Mouse (Mus musculus): ENCODE measurements at regions not wholly inside any gene's neighbourhood (a gene's known extent, or its start where the extent isn't known, plus 50 kb on each side); places are given as distances from the start of the nearest gene placed in this dataset.

DNA sequence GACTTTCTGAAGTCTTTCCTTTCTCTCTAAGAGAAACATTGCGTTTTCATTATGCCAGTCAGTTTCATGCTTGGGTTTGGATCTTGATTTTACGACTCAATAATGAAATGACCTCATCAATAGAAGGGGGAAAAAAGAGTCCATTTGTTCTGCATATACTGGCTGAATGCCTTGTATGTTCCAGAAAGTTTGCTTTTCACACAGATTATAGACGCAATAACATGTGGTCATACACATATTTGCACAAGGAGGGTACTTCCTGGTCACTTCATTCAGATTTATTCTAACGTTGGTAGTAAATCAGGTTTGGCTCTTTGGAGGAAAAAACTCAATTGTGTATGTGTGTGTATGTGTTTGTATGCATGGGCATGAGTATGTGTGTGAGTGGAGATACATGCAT lies 143.9 kb upstream of the Krr1 start:
- H3K27me3 ChIP-seq = no peaks in the 10 kb centered on the region
- no peaks in the 10 kb centered on the region for H3K9me3 ChIP-seq
- no peak for ATAC-seq (ENCODE audit: borderline replicate concordance, extremely low read depth, low FRiP score, low TSS enrichment)
- no peaks in the 10 kb centered on the region for H3K36me3 ChIP-seq
- 69% methylated on average over 4 of the region's 4 CpGs for WGBS
- peaks cover 16% of the 10 kb centered on the region for H3K4me1 ChIP-seq
- H3K4me2 ChIP-seq = no peak overlapping the region
- H3K4me3 ChIP-seq = no peak overlapping the region
- no peak overlapping the region for H3K27ac ChIP-seq
- H3K9ac ChIP-seq = no peak overlapping the region

GRCm38 (mm10) chr10:111829291-111829690 lies 143.2 kb upstream of the Krr1 start:
- Histone ChIP-seq H3K9ac (no peak overlapping the region), H3K4me1 (peaks cover 16% of the 10 kb centered on the region), H3K27ac (no peak overlapping the region), H3K27me3 (no peaks in the 10 kb centered on the region), H3K36me3 (no peaks in the 10 kb centered on the region), H3K4me3 (no peak overlapping the region), H3K9me3 (no peaks in the 10 kb centered on the region), H3K4me2 (no peak overlapping the region)
- ATAC-seq (ENCODE audit: borderline replicate concordance, extremely low read depth, low FRiP score, low TSS enrichment) = no peak
- WGBS = 90% methylated on average over 2 of the region's 2 CpGs

DNA sequence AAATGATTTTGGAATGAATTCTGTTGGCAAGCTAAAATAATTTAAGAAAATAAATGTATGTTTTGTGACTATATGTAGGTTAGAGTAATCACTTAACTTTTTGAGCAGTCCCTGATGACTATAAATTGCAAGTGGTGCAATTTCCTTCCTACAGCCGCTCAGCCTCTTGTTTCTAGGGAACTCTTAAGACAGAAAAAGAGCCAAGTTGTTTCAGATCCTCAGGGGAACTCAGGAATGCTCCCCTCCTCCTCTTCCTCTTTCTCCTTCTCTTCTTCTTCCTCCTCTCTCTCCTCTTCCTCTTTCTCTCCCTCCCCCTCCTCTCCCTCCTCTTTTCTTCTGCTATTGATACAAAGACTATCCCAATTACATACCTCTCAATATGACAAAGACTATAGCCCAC lies 141.4 kb upstream of the Krr1 start:
- Histone ChIP-seq H3K27me3 (no peaks in the 10 kb centered on the region), H3K27ac (no peak overlapping the region), H3K36me3 (no peaks in the 10 kb centered on the region), H3K9me3 (no peaks in the 10 kb centered on the region), H3K4me3 (no peak overlapping the region), H3K4me1 (peaks cover 25% of the 10 kb centered on the region), H3K4me2 (no peak overlapping the region), H3K9ac (no peak overlapping the region)
- 31% methylated on average over 1 of the region's 1 CpGs for WGBS
- no peak for ATAC-seq (ENCODE audit: borderline replicate concordance, extremely low read depth, low FRiP score, low TSS enrichment)

- Histone ChIP-seq H3K4me2 (no peak overlapping the region), H3K27me3 (no peaks in the 10 kb centered on the region), H3K4me3 (no peak overlapping the region), H3K9me3 (no peaks in the 10 kb centered on the region), H3K27ac (no peak overlapping the region), H3K36me3 (no peaks in the 10 kb centered on the region), H3K4me1 (peaks cover 11% of the 10 kb centered on the region), H3K9ac (no peak overlapping the region)
- ATAC-seq (ENCODE audit: borderline replicate concordance, extremely low read depth, low FRiP score, low TSS enrichment) = no peak
- 86% methylated on average over 2 of the region's 2 CpGs for WGBS
These were observed 138.9 kb upstream of the Krr1 start for GRCm38 (mm10) chr10:111833611-111834010.

DNA sequence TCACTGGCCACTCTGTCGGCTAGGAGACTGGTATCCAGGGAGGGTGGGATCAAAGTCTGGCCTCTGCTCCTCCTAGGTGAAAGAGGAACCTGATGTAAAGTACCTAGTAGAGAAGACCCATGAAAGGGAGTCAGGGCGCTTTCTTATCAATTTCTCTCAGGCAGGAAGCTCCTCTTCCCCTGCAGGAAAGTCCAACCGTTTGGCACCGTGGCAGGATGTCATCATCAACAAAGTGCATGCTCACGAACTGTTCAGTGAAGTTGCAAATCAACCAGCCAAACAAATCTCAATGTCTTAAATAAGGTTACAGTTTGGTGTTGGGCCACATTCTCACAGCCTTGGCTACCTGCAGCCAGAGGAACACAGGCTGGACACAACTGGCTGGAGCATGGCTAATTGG lies 138.2 kb upstream of the Krr1 start:
- no peaks in the 10 kb centered on the region for H3K9me3 ChIP-seq
- H3K36me3 ChIP-seq = no peaks in the 10 kb centered on the region
- no peak overlapping the region for H3K9ac ChIP-seq
- no peak for ATAC-seq (ENCODE audit: borderline replicate concordance, extremely low read depth, low FRiP score, low TSS enrichment)
- H3K4me3 ChIP-seq = no peak overlapping the region
- peaks cover 11% of the 10 kb centered on the region for H3K4me1 ChIP-seq
- H3K27me3 ChIP-seq = no peaks in the 10 kb centered on the region
- 47% methylated on average over 5 of the region's 5 CpGs for WGBS
- no peak overlapping the region for H3K4me2 ChIP-seq
- H3K27ac ChIP-seq = no peak overlapping the region

DNA sequence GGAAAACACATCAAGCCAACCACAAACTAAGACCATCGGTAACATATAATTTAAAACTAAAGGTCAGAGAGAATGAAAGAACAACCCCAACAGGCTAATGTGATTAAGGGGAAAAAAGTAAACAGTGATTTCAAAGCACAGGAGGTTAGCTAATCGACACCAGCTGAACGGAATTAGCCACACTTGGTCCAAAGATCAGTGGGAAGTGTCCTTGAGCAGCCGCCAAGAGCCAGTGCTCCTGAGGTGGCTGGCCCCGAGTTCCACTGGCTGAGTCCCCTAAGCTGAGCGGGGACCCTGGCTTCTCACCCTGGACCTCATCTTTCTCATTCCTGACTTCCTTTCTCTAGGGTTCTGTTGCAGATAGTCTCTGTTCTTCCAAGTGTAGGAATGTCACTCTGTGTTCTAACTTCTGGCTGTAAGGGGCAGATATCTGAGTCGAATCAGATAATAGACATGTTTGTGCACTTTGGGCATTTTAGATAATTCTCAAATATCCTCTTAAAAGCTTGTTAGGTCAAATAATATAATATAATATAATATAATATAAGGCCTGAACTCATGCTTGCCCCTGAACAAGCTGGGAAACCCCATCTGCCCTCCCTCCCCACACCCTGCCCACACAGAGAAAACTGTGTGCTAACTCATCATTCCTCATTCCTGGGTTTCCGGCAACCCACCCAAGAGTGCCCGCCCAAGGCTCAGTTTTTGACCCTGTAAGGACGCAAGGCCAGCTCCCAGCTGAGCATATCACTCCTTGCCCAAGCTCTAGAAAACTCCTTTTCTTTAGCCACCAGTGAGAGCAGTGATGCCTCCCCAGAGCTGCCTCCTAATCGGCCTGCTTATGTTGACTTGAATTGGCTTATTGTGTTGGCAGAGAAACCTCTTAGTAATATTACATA lies 137.3 kb upstream of the Krr1 start:
- Histone ChIP-seq H3K4me1 (peaks cover 11% of the 10 kb centered on the region), H3K9ac (no peak overlapping the region), H3K4me2 (no peak overlapping the region), H3K9me3 (no peaks in the 10 kb centered on the region), H3K27me3 (no peaks in the 10 kb centered on the region), H3K4me3 (no peak overlapping the region), H3K27ac (peak overlapping the region; percentile 11; the same call in 1 of the 2 replicates), H3K36me3 (no peaks in the 10 kb centered on the region)
- WGBS = 30% methylated on average over 11 of the region's 11 CpGs
- ATAC-seq (ENCODE audit: borderline replicate concordance, extremely low read depth, low FRiP score, low TSS enrichment) = peak; percentile 70

DNA sequence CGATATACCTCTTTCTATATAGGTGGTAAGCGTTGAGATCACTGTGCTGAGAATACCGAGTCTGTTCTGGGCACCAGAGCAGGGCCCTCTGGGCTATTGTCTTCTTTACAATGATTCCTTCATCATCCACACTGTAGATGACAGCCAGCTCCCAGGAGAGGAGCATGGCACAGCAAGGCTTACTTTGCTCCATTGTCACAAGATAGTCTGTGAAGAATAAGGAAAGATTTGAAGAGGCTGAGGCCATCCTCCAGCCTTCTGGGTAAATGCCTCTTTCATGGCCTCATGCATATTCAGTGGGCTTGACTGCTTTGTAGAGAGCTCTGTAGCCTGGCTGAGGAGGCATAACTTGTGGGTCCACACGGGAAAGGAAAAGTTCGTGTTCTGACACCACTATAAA lies 136.3 kb upstream of the Krr1 start:
- no peak overlapping the region for H3K4me2 ChIP-seq
- no peaks in the 10 kb centered on the region for H3K36me3 ChIP-seq
- ATAC-seq (ENCODE audit: borderline replicate concordance, extremely low read depth, low FRiP score, low TSS enrichment) = no peak
- no peak overlapping the region for H3K4me3 ChIP-seq
- H3K27me3 ChIP-seq = no peaks in the 10 kb centered on the region
- H3K9ac ChIP-seq = no peak overlapping the region
- 62% methylated on average over 5 of the region's 5 CpGs for WGBS
- H3K4me1 ChIP-seq = peaks cover 9% of the 10 kb centered on the region
- no peaks in the 10 kb centered on the region for H3K9me3 ChIP-seq
- H3K27ac ChIP-seq = no peak overlapping the region

DNA sequence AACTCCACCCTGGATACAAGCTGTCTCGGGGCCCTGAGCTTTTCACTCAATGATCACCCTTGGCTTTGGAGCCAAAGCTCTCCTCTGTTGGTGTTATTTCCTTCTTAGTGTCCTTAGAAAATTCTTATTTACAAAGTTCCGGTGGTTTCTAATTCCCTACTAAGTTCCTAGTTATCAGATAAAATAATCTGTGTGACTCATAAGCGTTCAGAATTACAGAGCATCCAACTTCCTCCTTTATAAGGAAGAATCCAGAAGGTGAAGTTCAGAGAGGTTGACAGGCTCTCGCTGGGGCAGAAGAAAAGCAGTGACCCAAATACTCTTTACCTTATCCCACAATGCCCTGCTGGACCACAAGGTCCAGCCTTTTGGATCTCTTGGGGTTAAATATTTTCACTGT lies 135.7 kb upstream of the Krr1 start:
- Histone ChIP-seq H3K9me3 (no peaks in the 10 kb centered on the region), H3K4me1 (peaks cover 12% of the 10 kb centered on the region), H3K36me3 (no peaks in the 10 kb centered on the region), H3K27me3 (no peaks in the 10 kb centered on the region), H3K4me3 (no peak overlapping the region), H3K9ac (no peak overlapping the region), H3K27ac (no peak overlapping the region), H3K4me2 (no peak overlapping the region)
- ATAC-seq (ENCODE audit: borderline replicate concordance, extremely low read depth, low FRiP score, low TSS enrichment) = no peak
- 69% methylated on average over 4 of the region's 4 CpGs for WGBS

DNA sequence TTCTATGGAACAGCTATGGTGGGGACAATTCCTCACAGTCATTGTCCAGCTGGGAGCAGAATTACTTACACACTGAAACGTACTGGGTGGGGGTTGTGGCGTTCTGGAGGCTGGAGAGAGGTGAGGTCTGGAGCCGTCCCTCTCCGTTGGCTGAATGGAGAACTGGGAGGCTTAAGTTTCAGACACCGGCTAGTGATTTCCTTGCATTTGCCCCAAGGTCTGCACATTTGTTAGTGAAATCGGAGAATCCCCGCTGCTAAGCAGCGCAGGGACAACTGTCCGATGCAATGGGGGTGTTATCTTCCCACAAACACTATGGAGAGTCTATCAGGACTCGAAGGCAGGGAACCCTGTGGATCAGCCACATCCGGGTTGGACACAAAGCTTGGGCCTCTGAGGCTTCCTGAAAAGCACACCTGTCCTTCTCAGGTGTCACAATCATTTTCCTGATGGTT lies 130.1 kb upstream of the Krr1 start:
- 59% methylated on average over 11 of the region's 11 CpGs for WGBS
- H3K4me3 ChIP-seq = no peak overlapping the region
- no peaks in the 10 kb centered on the region for H3K9me3 ChIP-seq
- no peak overlapping the region for H3K27ac ChIP-seq
- H3K4me1 ChIP-seq = peaks cover 11% of the 10 kb centered on the region
- H3K4me2 ChIP-seq = no peak overlapping the region
- no peak overlapping the region for H3K9ac ChIP-seq
- ATAC-seq (ENCODE audit: borderline replicate concordance, extremely low read depth, low FRiP score, low TSS enrichment) = no peak
- no peaks in the 10 kb centered on the region for H3K27me3 ChIP-seq
- no peaks in the 10 kb centered on the region for H3K36me3 ChIP-seq

DNA sequence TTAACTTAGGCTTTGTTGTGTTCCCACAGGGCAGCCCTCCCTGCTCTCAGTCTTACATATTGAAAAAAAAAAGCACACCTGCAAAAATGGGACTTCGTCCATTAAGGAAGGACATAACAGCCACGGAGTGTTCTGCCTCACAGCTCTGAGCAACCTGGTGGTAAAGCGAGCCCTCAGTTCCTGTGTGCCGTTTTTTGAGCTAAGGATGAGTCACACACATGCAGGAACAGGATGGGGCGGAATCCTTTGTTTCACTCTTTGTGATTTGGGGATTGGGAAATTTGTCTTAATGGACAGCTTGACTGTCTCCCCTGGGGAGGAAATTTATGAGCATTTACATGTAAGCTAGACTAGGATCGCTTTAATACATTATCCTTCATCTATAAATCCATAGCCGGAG lies 129.6 kb upstream of the Krr1 start:
- no peak overlapping the region for H3K9ac ChIP-seq
- H3K4me1 ChIP-seq = peaks cover 11% of the 10 kb centered on the region
- no peak overlapping the region for H3K4me2 ChIP-seq
- H3K36me3 ChIP-seq = no peaks in the 10 kb centered on the region
- no peak overlapping the region for H3K27ac ChIP-seq
- no peak for ATAC-seq (ENCODE audit: borderline replicate concordance, extremely low read depth, low FRiP score, low TSS enrichment)
- 72% methylated on average over 7 of the region's 7 CpGs for WGBS
- no peaks in the 10 kb centered on the region for H3K9me3 ChIP-seq
- H3K4me3 ChIP-seq = no peak overlapping the region
- no peaks in the 10 kb centered on the region for H3K27me3 ChIP-seq

- Histone ChIP-seq H3K4me2 (no peak overlapping the region), H3K4me3 (no peak overlapping the region), H3K9ac (no peak overlapping the region), H3K27me3 (no peaks in the 10 kb centered on the region), H3K27ac (no peak overlapping the region), H3K4me1 (peaks cover 11% of the 10 kb centered on the region), H3K9me3 (no peaks in the 10 kb centered on the region), H3K36me3 (no peaks in the 10 kb centered on the region)
- 77% methylated on average over 9 of the region's 9 CpGs for WGBS
- ATAC-seq (ENCODE audit: borderline replicate concordance, extremely low read depth, low FRiP score, low TSS enrichment) = no peak
These were observed 129.2 kb upstream of the Krr1 start for GRCm38 (mm10) chr10:111843301-111843700.

DNA sequence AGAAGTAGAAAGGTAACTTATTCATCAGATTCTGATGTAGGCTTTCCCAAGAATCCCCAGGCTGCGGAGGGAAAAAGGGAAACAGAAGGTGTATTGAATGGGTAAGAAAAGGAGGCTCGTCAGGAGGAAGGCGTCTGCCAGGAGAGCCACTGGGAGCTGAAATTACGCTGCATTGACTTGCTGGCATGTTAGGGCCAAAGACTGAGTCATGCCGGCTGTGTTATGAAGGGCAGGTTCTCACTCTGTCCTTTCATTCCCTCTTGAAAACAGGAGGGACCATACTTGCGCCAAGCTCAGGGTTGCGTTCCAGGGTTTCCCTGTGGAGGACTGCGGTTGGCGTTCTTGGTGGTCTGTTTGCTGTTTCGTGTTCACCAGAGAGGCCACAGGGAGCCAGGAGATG lies 128.3 kb upstream of the Krr1 start:
- Histone ChIP-seq H3K27ac (no peak overlapping the region), H3K9me3 (no peaks in the 10 kb centered on the region), H3K9ac (no peak overlapping the region), H3K4me1 (peaks cover 11% of the 10 kb centered on the region), H3K36me3 (no peaks in the 10 kb centered on the region), H3K4me2 (no peak overlapping the region), H3K27me3 (no peaks in the 10 kb centered on the region), H3K4me3 (no peak overlapping the region)
- 91% methylated on average over 10 of the region's 10 CpGs for WGBS
- no peak for ATAC-seq (ENCODE audit: borderline replicate concordance, extremely low read depth, low FRiP score, low TSS enrichment)
